Mouse (Mus musculus): ENCODE measurements at regions not wholly inside any gene's neighbourhood (a gene's known extent, or its start where the extent isn't known, plus 50 kb on each side); places are given as distances from the start of the nearest gene placed in this dataset.

- TF ChIP-seq CTCF (IDR thresholded peaks at IDR 0.05) (no peak), EP300 (IDR thresholded peaks at IDR 0.05) (no peak)
These were observed 159.4 kb downstream of the Rad51ap2 start for GRCm38 (mm10) chr12:11615237-11615636.

All from lung, postnatal 0 days (tissue).